Mouse (Mus musculus) T-cell, adult 2 months (primary cell): Measurements from ENCODE around the gene Wdr20rt.
A peak's percentile ranks its signal among the peaks of the same experiment; 100 is the strongest.
"Not testable (repeated sequence)": the region's sequence is repeated elsewhere in the genome, so short reads cannot be mapped to it uniquely, and the experiment has no call there.

ENCODE experiments used
- DNase-seq: peaks from one replicate; pipeline ENCODE4 v3.0.0; 2022; ENCODE audit warnings: low spot score

Gene Wdr20rt

DNA sequence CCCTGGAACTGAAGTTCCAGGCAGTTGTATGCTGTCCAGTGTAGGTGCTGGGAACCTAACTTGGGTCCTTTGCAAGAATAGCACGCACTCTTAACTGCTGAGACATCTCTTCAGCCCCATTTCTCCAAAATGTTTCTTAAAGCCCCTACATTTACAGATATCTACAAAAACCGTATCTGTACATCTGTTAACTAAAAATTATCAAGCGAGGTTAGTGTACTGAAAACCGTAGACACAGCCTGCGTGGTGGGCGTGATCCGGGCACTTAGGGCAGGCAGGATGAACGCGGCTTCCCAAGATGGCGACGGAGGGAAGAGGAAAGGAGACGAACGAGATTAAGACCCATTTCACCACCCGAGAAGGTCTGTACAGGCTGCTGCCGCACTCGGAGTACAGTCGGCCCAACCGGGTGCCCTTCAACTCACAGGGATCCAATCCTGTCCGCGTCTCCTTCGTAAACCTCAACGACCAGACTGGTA is at the start of gene Wdr20rt:
Wdr20rt (plus strand) TSS at position 51 of the 479 bp plus-strand sequence.
- no peak for DNase-seq

DNA sequence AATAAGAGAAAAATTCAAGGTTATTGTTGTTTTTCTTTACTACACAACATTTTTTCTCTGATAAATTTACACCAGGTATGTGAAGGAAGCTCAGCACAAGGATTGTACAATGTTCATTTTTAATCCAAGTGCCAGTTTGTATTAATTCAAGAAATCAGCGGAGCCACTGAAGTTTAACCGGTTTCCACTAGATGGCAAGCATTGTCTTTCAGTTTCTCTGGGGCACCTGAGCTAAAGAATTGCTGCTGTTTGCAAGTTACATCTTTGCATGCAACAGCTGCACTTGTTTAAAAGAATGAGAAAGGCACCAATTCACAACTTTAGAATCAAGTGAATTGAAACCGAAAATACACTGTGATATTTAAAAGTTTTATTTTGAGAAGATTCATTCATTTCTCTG is 38.0 kb upstream of the Wdr20rt start:
- DNase-seq, result no peak

DNA sequence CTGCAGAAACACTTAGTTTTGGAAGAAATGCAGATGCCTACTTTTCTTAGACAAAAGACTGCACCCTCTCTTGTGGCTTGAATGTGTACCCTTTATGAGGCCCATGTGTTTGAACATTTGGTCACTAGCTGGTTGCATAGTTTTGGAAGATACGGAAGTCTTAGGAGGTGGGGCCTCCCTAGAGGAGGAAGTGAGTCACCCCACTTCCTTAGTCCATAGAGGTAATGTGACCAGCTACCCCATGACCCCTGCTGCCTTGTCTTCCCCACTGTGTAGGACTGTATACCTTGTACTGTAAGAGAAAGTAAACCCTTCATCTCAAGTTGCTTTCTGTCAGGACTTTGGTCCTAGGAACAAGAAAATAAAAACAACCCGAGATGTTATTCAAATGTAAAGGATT is 36.1 kb upstream of the Wdr20rt start:
- no peak for DNase-seq

DNA sequence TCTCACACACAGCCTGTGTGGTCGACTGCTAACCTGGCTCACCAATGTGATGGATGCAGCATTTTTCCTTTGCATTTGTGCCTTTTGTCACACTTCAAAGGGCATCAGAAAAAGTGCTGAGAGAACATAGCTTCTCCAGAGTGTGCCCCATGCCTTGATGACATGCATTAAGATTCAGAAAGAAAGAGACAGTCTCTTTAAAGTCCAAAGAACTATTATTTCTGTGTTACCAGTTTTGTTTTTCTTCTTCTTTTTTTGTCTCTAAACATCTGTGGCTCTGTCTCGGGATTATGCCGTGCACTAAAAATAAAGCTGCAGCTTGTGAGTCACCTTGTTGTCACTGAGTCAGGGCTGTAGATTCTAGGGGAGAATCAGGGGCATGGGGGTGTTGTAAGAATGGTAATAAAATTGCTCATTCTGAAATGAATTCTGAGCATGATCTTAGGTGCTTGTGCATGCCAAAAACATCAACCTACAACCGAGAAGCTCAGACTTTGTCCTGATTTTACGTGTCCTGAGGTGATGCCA is 31.2 kb upstream of the Wdr20rt start:
- DNase-seq, result no peak

DNA sequence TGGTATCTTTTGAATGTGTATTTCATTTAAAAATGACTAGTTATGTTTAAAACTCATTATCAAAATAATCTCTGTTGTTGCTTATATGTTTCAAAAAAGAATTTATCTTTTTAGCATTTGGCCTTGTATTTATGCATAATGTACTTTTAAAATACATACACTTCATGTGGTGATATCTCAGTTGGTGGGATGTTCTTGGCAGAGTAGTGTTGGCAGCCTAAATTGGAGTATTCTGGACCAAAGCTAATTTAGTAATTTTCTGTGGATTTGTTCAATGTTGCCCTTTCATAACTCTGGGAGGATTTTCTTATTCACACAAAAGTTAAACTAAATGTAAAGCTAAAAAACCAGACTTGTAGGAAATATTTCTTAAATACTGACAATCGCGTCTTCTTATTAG is 23.5 kb upstream of the Wdr20rt start:
- DNase-seq, result no peak

DNA sequence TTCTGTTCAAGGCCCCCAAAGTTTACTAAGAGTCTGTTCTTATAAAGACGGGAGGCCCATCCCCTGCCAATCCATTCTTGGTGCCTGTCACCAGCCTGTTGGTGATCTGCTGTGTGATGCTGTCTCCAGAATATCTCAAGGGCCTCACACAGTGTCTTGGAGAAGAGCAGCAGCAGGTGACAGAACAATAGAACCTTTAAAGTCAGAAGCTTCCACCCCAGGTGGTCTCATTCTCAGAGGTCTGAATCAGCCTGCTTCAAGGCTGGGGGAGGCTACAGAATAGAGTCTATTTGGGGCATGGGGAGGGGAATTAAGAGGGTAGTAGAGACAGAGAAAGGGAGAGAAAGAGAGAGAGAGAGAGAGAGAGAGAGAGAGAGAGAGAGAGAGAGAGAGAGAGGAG is 18.9 kb upstream of the Wdr20rt start:
- DNase-seq, result no peak

DNA sequence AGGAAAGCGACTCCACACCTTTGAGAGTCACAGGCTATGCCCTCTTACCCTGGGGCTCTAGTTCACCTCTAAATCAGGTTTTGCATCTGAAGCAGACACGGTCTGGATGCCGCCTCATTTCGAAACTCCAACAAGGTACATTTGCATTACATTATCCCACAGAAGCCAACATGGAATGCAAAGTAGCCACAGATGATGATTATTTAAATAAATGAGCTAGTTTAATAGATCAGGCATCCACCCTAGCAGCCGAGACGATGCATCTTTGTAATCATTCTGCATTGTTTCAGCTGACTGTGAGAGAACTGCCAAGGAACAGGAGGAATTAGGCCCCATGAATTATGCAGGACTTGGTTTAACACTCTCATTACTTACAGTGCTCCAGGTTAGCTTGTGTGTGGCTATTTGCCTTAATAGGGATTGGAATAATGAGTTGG is 8.9 kb upstream of the Wdr20rt start:
- DNase-seq, result no peak

DNA sequence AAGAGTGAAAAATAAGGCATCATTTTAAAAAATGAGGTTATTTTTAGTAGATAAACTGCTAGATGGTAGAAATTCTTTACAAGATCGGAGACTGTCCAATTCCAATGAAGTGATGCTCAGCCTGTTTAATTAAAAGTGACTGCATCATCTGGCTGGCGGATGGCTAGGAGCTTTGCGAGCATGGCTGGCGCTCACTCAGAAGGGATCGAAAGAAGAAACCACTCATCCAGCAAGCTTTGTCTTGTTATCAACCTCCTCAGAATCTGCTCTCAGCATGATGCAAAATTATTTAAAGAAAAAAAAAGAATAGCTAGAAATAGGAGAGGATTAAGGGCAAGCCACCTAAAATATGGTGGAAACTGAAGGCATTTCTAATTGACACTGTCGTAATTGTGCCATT is 3.3 kb downstream of the Wdr20rt start:
- DNase-seq, result no peak

DNA sequence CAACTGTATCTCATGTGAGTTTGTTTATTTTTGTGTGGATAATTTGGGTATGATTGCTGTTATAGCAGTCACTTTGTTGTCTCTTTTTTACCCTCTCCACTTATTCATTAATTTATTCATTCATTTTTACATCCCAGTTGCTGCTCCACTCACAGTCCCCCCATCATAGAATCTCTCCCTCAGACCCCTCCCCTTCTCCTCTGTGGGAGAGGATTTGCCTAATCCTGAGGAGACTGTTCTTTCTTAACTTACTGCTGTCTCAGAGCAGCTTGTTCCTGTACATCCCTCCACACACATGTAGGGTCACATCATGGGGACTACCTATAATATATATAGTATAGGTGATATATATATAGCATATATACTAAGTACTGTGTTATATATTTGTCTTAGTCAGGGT is 3.7 kb downstream of the Wdr20rt start:
- no peak for DNase-seq

DNA sequence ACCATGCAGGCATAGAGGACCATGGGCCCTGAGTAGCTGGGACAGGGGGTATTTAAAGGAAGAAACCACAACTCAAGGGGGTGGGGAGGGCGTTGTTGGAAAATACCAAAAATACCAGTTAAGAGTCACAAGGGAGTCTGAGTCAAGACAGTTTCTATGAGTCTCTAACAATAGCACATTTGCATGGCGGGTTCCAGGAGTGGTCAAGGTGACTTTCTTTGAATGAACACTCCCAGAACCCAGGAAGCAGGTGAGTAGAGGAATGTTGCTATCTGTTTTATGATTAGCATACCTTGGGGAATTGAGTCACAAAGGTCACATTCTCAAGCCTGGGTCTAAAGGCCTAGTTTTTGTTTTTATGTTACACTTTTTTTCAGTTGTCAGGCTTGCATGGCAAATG is 7.5 kb downstream of the Wdr20rt start:
- not testable (repeated sequence) for DNase-seq

DNA sequence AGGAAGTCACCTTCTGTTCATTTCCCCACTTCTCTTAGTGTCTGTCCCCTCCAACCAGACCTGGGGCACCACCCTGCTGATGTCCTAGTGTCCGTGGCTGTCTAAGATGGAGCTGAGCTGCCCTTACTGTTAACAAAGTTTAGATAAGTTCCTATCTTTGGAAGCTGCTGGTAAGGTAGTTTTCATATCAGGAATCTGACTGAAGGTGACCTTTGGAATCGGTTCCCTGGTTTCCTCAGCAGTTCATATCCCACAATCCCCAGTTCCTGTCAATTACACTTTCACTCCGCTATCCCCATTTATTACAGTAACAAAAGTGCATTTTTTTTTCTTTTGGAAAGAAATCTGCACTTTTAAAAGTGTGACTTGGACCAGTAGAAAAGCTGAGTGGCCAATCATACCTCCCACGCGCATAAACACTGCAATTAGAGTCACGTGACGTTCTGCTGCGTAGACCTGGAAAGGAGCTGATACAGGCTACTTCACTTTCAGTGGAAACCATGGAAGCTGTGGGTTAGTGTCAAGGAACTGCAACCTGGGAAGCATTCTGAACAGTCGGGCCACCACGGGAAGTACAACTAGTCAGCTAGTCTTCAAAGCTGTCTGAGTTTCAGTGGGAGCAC is 24.9 kb downstream of the Wdr20rt start:
- DNase-seq, result no peak

DNA sequence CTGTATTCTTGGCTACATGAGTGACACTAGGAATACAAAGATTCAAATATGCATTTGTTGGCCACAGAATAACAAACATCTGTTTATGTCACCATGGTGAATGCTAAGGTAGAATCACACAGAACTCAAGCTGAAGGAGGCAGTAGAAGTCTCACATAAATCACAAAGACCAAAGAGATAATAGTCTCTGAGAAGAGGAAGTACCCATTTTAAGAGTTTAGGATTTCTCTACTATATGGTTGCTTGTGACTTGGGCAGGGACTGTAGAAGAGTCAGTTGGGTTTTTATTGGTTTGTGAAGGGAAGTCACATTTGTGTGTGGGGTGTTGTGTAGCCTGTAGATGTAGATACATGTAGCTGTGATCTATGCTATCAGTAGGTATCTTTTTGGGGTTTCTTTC is 31.6 kb downstream of the Wdr20rt start:
- no peak for DNase-seq

DNA sequence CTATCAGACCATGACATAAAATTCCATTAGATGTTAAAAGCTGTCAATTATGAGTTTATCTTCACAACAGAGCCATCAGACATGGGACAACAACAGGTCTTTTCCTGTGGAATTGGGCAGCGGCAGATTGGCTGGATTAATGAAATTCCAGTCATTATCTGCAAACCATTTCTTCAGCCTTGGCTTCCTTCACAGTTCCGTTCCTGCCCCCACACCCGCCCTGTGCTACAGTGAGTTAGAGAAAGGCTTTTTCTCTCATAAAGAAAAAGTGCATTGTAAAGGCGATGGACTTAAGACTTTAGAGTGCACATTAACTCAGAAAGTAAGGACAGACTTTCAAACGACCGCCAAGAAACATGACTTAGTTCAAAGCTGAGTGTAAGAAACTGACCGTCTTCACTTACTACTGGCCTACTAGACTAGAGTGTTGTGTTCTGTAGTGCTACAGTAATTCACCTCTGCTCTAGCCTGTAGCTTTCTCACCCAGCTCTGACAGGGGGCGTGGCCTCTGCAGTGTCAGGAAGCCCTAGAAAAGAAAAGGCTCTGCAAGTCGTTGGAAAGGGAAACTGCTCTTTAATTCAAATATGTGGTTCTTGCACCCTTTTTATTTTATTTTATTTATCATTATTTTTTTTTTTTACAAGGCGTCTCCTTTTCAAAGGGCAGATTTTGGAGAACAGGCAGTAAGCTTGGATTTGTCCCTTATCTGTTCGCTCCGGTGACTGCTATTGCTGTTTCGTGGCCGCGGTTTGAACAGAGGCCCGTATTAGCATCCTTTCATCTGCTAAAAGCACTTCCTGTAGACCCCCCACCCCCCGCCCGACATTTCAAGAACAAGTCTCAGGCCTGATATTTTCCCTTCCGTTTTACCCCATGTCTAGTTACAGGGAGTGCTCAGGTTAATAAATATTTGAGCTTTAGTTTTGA is 33.2 kb downstream of the Wdr20rt start:
- DNase-seq, result peak; percentile 15

DNA sequence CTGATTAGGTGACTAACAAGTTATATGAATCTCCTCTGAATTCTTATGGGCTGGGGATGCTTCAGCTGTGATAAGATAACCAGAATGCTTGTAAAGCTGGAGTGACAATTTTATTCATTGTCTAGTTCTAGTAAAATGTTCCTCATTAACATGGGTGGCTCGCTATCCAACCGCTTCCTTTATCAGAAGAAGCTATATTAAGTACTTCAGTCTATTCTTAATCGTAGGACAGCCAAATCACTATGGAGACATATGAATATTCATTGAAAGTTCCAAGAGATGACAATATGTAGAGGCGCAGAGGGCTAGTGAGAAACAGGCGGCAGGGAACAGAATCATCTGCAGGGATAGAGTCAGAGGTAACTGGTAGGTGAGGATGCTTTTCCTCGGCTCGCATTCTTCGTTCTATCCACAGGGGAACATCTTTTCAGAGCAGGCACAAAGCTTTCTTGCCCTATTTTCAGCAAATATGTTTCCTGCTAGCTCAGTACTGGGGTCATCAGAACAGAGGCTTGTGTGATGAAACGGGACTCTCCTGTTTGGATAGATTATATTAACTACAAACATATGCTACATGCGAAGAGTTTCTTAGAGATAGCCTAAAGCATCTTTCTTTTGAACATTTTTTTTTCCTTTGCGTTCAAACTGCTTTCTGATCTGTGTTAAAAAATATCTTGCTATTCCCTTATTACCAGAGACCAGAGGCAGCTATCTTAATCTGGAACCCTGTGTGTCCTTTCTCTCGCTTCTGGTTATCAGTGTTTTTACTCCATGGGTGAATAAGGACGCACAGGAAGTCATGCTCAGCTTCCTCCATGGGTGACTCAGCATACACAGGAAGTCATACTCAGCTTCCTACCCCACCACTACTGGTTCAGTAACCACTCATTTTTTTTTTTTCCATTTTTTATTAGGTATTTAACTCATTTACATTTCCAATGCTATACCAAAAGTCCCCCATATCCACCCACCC is 34.1 kb downstream of the Wdr20rt start:
- DNase-seq, result no peak

DNA sequence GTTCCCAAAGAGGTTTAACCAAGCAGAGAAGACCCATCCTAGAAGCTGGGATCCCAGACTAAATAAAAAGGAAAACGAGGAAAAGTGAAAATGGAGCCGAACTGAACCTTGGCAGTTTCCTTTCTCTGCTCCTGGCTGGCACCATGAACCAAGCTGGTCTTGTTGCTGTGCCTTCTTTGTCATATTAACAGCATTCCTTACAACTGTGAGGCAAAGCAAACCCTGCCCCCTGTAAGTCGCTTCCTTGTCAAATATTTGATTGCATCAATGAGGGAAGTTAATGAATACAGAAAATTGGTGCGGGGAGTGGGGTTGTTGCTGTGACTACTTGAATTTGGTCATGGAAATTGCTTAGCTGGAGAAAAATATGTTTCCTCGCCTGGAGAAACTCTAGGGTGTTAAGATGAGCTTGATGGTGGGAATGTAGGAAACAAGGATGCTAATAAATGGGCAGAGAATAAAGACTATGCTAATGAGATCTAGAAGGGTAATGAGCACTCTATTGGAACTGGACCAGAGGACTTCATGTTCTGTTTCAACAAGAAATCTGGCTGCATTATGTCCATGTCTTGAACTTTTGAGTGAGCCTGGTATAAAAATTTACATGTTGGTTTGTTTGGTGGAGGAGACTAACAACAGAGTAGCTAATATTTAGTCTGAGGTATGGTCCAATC is 43.1 kb downstream of the Wdr20rt start:
- no peak for DNase-seq

DNA sequence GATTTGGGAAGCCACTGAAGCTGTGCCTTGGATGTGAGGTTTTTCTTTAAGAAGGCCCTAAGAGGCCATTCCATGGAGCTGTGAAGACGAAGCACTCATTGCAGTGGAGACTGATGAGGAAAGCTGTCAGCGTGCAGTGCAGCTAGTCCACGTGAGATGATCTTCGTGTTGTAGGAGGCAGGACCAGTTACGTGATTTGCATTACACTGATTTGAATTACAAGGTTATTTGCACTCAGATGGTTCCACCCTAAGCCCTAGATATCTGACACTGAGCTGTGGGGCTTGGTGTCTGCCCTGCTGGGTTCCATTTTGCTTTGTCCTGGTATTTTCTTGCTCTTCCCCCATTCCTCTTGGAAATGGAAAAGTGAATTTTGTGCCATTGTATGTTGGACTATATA is 44.1 kb downstream of the Wdr20rt start:
- DNase-seq, result no peak

DNA sequence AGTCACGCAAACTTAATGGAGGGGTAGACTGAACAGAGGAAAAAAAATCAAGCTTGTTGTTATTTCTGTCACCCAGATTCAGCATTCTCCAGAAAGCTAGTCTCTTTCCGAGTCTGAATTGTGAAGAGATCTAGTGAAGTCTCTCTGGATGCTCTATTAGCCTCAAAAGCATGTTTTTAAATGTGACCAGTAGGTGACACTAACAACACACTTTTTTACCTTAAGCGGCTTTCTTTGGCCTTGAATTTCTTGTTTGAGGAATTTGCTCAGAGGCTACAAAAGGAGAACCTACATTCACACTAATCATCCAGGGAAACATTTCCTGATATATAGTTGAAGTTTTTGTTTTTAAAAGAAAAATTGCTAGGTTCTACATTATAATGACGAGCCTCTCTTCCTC is 48.5 kb downstream of the Wdr20rt start:
- DNase-seq, result no peak
